Mouse (Mus musculus) heart, adult 2 months (tissue): ENCODE results near the gene Ttyh1. TPM values are rescaled to one million over a fixed set of nuclear protein-coding genes. Genes with fewer than 3 reads are reported as not detected.

Experiments
- DNase-seq, 2 experiments: peaks; one replicate each; pipeline ENCODE4 v3.0.0; 2021
- H3K27ac ChIP-seq: fragments of 200-600 bp; 2 replicates; pipeline ENCODE4 v1.8.1; 2022
- H3K27me3 ChIP-seq: fragments of 200-500 bp; 2 replicates; pipeline ENCODE4 v1.6.1; 2012; ENCODE audit warnings: mild to moderate bottlenecking, low read length, inconsistent platforms, mixed read lengths; ENCODE audit not compliant: control insufficient read depth, insufficient read depth
- H3K36me3 ChIP-seq: fragments of 200-500 bp; 2 replicates; pipeline ENCODE4 v1.6.1; 2012; ENCODE audit warnings: low read length, inconsistent platforms; ENCODE audit not compliant: control insufficient read depth, insufficient read depth
- H3K4me1 ChIP-seq: fragments of 200-500 bp; 2 replicates; pipeline ENCODE4 v1.6.1; 2011; ENCODE audit warnings: low read length; ENCODE audit not compliant: control insufficient read depth, insufficient read depth
- H3K4me3 ChIP-seq: fragments of 200-600 bp; 2 replicates; pipeline ENCODE4 v1.8.1; 2022
- H3K79me2 ChIP-seq: fragments of 200-500 bp; replicated peaks from 2 replicates; pipeline ENCODE4 v1.6.1; 2012; ENCODE audit warnings: mild to moderate bottlenecking, inconsistent platforms, low read length, moderate library complexity, mixed read lengths; ENCODE audit not compliant: control insufficient read depth, insufficient read depth
- H3K9ac ChIP-seq: fragments of 200-500 bp; 2 replicates; pipeline ENCODE4 v1.6.1; 2012; ENCODE audit warnings: low read depth, mild to moderate bottlenecking, control low read depth, inconsistent platforms, low read length, mixed read lengths
- CTCF ChIP-seq: fragments of 200-600 bp; IDR thresholded peaks from 2 replicates; pipeline ENCODE4 v1.8.1; 2022; ENCODE audit warnings: antibody characterized with exemption, mild to moderate bottlenecking, moderate library complexity
- EP300 ChIP-seq: fragments of 200-500 bp; IDR thresholded peaks from 2 replicates; pipeline ENCODE4 v1.6.1; 2011; ENCODE audit warnings: low read depth, low read length, control low read depth; ENCODE audit not compliant: insufficient read depth
- POLR2A ChIP-seq: fragments of 200-500 bp; IDR thresholded peaks from 2 replicates; pipeline ENCODE4 v1.6.1; 2011; ENCODE audit warnings: mild to moderate bottlenecking, low read depth, low read length, control low read depth; ENCODE audit not compliant: insufficient read depth
- whole genome bisulfite sequencing: fragments of 180-500 bp; shearing (Covaris S2); methylation state at CpG from one replicate; pipeline ENCODE4 v1.1.7; 2018; 5-methylcytosine and 5-hydroxymethylcytosine counted together
- intact Hi-C: fragments of 180-260 bp; cut with DNase I; formaldehyde crosslinking; loops from one replicate; pipeline ENCODE4 v1.15.1; 2025
- polyA plus RNA-seq: library from polyadenylated mRNA; depleted of rRNA; stranded (reverse); fragments of >200 nt; gene quantifications from 2 replicates; pipeline ENCODE4 v1.2.3, GENCODE M21; 2012; rRNA removed
- total RNA-seq, 2 experiments: library from RNA; stranded (reverse); gene quantifications; 2 replicates each; pipeline ENCODE4 v1.2.3; 2021

The Ttyh1 gene
- total and polyA plus RNA-seq, 3 experiments = 0.91 to 5.1 (median 2.6) TPM

GRCm38 (mm10) chr7:4165286-4165685 lies 46.1 kb downstream of the Ttyh1 start:
- H3K27me3 ChIP-seq = no peaks in the 10 kb centered on the region
- intact Hi-C loops = loop anchor here (2.0 kb wide), 1 partner anchor 14 kb away; the partner anchor contains the start of gene Leng9
- no peak overlapping the region; the same call in 1 of the 2 replicates for H3K27ac ChIP-seq
- H3K9ac ChIP-seq = 0 out of 2 replicates have a peak overlapping the region, but pooled peaks have one; percentile 10
- H3K36me3 ChIP-seq = no peaks in the 10 kb centered on the region
- DNase-seq = no peak
- peaks cover 1% of the 10 kb centered on the region; the same call in 1 of the 2 replicates for H3K4me1 ChIP-seq
- whole genome bisulfite sequencing = 12% methylated on average over 3 of the region's 3 CpGs
- no peaks in the 10 kb centered on the region for H3K79me2 ChIP-seq
- no peak for TF ChIP-seq EP300
- TF ChIP-seq CTCF = no peak
- TF ChIP-seq POLR2A = no peak
- H3K4me3 ChIP-seq = no peak overlapping the region

- no peak overlapping the region for H3K9ac ChIP-seq
- intact Hi-C loops = no loop called here
- TF ChIP-seq CTCF (no peak), POLR2A (no peak), EP300 (no peak)
- H3K27me3 ChIP-seq = no peaks in the 10 kb centered on the region
- peaks cover 1% of the 10 kb centered on the region; the same call in 1 of the 2 replicates for H3K4me1 ChIP-seq
- H3K36me3 ChIP-seq = no peaks in the 10 kb centered on the region
- no peaks in the 10 kb centered on the region for H3K79me2 ChIP-seq
- H3K27ac ChIP-seq = no peak overlapping the region
- no peak overlapping the region for H3K4me3 ChIP-seq
- DNase-seq = no peak
Observed at GRCm38 (mm10) chr7:4167098-4167497, 47.9 kb downstream of the Ttyh1 start.

- 55% methylated on average over 6 of the region's 6 CpGs for WGBS
- no peaks in the 10 kb centered on the region for H3K27me3 ChIP-seq
- no peak overlapping the region for H3K4me3 ChIP-seq
- DNase-seq = no peak
- no peaks in the 10 kb centered on the region for H3K79me2 ChIP-seq
- TF ChIP-seq CTCF (no peak), EP300 (no peak), POLR2A (no peak)
- no peaks in the 10 kb centered on the region for H3K36me3 ChIP-seq
- no peak overlapping the region for H3K9ac ChIP-seq
- no peaks in the 10 kb centered on the region for H3K4me1 ChIP-seq
- H3K27ac ChIP-seq = no peak overlapping the region
- intact Hi-C loops = no loop called here
Observed at GRCm38 (mm10) chr7:4170193-4170938, 51.2 kb downstream of the Ttyh1 start.

- Histone ChIP-seq H3K27ac (no peak overlapping the region), H3K27me3 (no peaks in the 10 kb centered on the region), H3K36me3 (no peaks in the 10 kb centered on the region), H3K4me3 (no peak overlapping the region), H3K4me1 (no peaks in the 10 kb centered on the region), H3K9ac (no peak overlapping the region), H3K79me2 (no peaks in the 10 kb centered on the region)
- WGBS = 33% methylated on average over 3 of the region's 3 CpGs
- intact Hi-C loops = no loop called here
- DNase-seq = peak; percentile 30 to 60
- TF ChIP-seq CTCF = peak; percentile 7; the same call in 1 of the 2 replicates
- no peak for TF ChIP-seq EP300
Observed at GRCm38 (mm10) chr7:4178438-4178837, 59.2 kb downstream of the Ttyh1 start.

Other genes with a start within 250 kb of the Ttyh1 start
- under 1 TPM; 0.18 to 0.25 TPM for gene Gm14548, start 221.3 kb upstream of the Ttyh1 start, total RNA-seq
- gene Gm14548, start 221.3 kb upstream of the Ttyh1 start, polyA plus RNA-seq = 2.2 TPM in 1 of 2 replicates, not detected in the other
- gene Lilra6, start 203.9 kb upstream of the Ttyh1 start, total RNA-seq = under 1 TPM; 0.29 to 0.34 TPM
- gene Lilra6, start 203.9 kb upstream of the Ttyh1 start, polyA plus RNA-seq = 0.41 and 0.94 TPM in 2 replicates
- gene Lair1, start 56.2 kb upstream of the Ttyh1 start, total RNA-seq = 1 to 10 TPM; 1.0 to 1.7 TPM
- gene Lair1, start 56.2 kb upstream of the Ttyh1 start, polyA plus RNA-seq = 2.1 and 3.3 TPM in 2 replicates
- 10 to 100 TPM; 31.2 to 36.4 TPM for gene Leng8, start 17.6 kb downstream of the Ttyh1 start, total RNA-seq
- gene Leng8, start 17.6 kb downstream of the Ttyh1 start, polyA plus RNA-seq = 263 and 281 TPM in 2 replicates
- gene Leng9, start 31.0 kb downstream of the Ttyh1 start, total RNA-seq = 1 to 10 TPM; 2.2 to 3.7 TPM
- gene Leng9, start 31.0 kb downstream of the Ttyh1 start, polyA plus RNA-seq = 3.3 TPM in 2 replicates
- 1 to 10 TPM; 3.1 to 5.8 TPM for gene Cdc42ep5, start 45.5 kb downstream of the Ttyh1 start, total RNA-seq
- 7.3 and 10.7 TPM in 2 replicates for gene Cdc42ep5, start 45.5 kb downstream of the Ttyh1 start, polyA plus RNA-seq
- gene Lilra5, start 118.3 kb downstream of the Ttyh1 start, total RNA-seq = 1 to 10 TPM; 1.2 to 1.4 TPM
- gene Lilra5, start 118.3 kb downstream of the Ttyh1 start, polyA plus RNA-seq = 1.1 and 1.3 TPM in 2 replicates
- gene Ncr1, start 218.3 kb downstream of the Ttyh1 start, total RNA-seq = not detected
- 0.41 and 1.2 TPM in 2 replicates for gene Ncr1, start 218.3 kb downstream of the Ttyh1 start, polyA plus RNA-seq